Comparison of ENCODE assay signal across 14 mouse cellular contexts in genomic region chr11:101921361-101921952, GRCm38 (mm10). TPM values are rescaled to one million over a fixed set of nuclear protein-coding genes. Genes with fewer than 3 reads are reported as not detected.
DNase-seq lines count a peak whose midpoint lies in the region; ATAC-seq and TF ChIP-seq lines count a peak whose summit lies in the region.
"Had no signal": no experiment of that assay in that cellular context is flagged by ENCODE, and none has a peak within 500 bp of the region (broad histone marks: within the 10 kb centered on the region; RNA-seq: fewer than 3 reads in every experiment).

No protein-coding gene starts in this region.

- 0 out of 2 replicates have a peak, but pooled peaks cover 4% of the 10 kb centered on the region for H3K27me3 ChIP-seq in heart, embryonic 11.5 days (ENCODE audit: control insufficient read depth, insufficient read depth, low read length)
- no peaks in the 10 kb centered on the region for H3K27me3 ChIP-seq in heart, postnatal 0 days (ENCODE audit: control insufficient read depth, insufficient read depth, low read length)
- H3K27me3 ChIP-seq in neural tube, embryonic 15.5 days (replicated peaks), result peaks cover 16% of the 10 kb centered on the region
- 0 out of 2 replicates have a peak, but pooled peaks cover 5% of the 10 kb centered on the region for H3K27me3 ChIP-seq in intestine, embryonic 16.5 days (replicated peaks; ENCODE audit: control insufficient read depth, insufficient read depth, low read length)

- no peak overlapping the region for H3K4me2 ChIP-seq in heart, embryonic 11.5 days
- no peak overlapping the region for H3K4me2 ChIP-seq in heart, postnatal 0 days (ENCODE audit: low read depth, low read length)
- H3K4me2 ChIP-seq in neural tube, embryonic 15.5 days, result no peak overlapping the region
- no peak overlapping the region for H3K4me2 ChIP-seq in intestine, embryonic 16.5 days (ENCODE audit: low read depth, low read length)
- H3K4me2 ChIP-seq: midbrain, embryonic 12.5 days had no signal

- no peak overlapping the region for H3K9ac ChIP-seq in heart, embryonic 11.5 days (ENCODE audit: low read depth, low read length)
- H3K9ac ChIP-seq in heart, postnatal 0 days (replicated peaks; ENCODE audit: low read depth, low read length), result no peak overlapping the region
- H3K9ac ChIP-seq in neural tube, embryonic 15.5 days (replicated peaks), result no peak overlapping the region
- no peak overlapping the region for H3K9ac ChIP-seq in intestine, embryonic 16.5 days (ENCODE audit: low read depth, low read length)
- H3K9ac ChIP-seq: midbrain, embryonic 12.5 days had no signal

- no peak for TF ChIP-seq CTCF in heart, postnatal 0 days (IDR thresholded peaks at IDR 0.05; ENCODE audit: low read depth)

- no peak for TF ChIP-seq EP300 in heart, postnatal 0 days (IDR thresholded peaks at IDR 0.05; ENCODE audit: low read depth)

- no peak overlapping the region for H3K27ac ChIP-seq in heart, embryonic 11.5 days (ENCODE audit: low read depth, low read length)
- peak overlapping the region; percentile 43; the same call in 1 of the 2 replicates for H3K27ac ChIP-seq in heart, postnatal 0 days (ENCODE audit: low read depth)
- no peak overlapping the region for H3K27ac ChIP-seq in neural tube, embryonic 15.5 days (replicated peaks)
- H3K27ac ChIP-seq in intestine, embryonic 16.5 days (ENCODE audit: low read length), result no peak overlapping the region
- H3K27ac ChIP-seq: midbrain, embryonic 12.5 days had no signal

- H3K36me3 ChIP-seq in heart, embryonic 11.5 days (ENCODE audit: control insufficient read depth, insufficient read depth, low read length), result no peaks in the 10 kb centered on the region
- H3K36me3 ChIP-seq in heart, postnatal 0 days (replicated peaks; ENCODE audit: control insufficient read depth, insufficient read depth, low read length), result no peaks in the 10 kb centered on the region
- no peaks in the 10 kb centered on the region for H3K36me3 ChIP-seq in neural tube, embryonic 15.5 days
- H3K36me3 ChIP-seq in intestine, embryonic 16.5 days (ENCODE audit: control insufficient read depth, insufficient read depth, low read length), result no peaks in the 10 kb centered on the region
- H3K36me3 ChIP-seq: midbrain, embryonic 12.5 days had no signal

- peak; percentile 96 for DNase-seq in heart, adult 11 months
- peak; percentile 83 for DNase-seq in brain, adult 2 months (ENCODE audit: low read depth, low spot score)
- peak; percentile 32 to 38 for DNase-seq in cerebellum, postnatal 36 days
- peak; percentile 79 for DNase-seq in heart, postnatal 0 days (ENCODE audit: low spot score)
- DNase-seq in layer of hippocampus, adult 8-10 months (ENCODE audit: low spot score in 2 of 2), result no peak
- DNase-seq: kidney, postnatal 25 days; lung, adult 2 months; thymus, postnatal 25 days had no signal

- no peaks in the 10 kb centered on the region for H3K9me3 ChIP-seq in heart, embryonic 11.5 days (replicated peaks; ENCODE audit: control insufficient read depth, low read length)
- no peaks in the 10 kb centered on the region for H3K9me3 ChIP-seq in heart, postnatal 0 days (replicated peaks; ENCODE audit: control insufficient read depth, low read length)
- H3K9me3 ChIP-seq in neural tube, embryonic 15.5 days (replicated peaks), result no peaks in the 10 kb centered on the region
- no peaks in the 10 kb centered on the region for H3K9me3 ChIP-seq in intestine, embryonic 16.5 days (ENCODE audit: control insufficient read depth, low read length)
- H3K9me3 ChIP-seq: midbrain, embryonic 12.5 days had no signal

- ATAC-seq in heart, embryonic 11.5 days (replicated peaks; ENCODE audit: insufficient number of reproducible peaks, low FRiP score, low TSS enrichment), result no peak
- peak; percentile 75; the same call in 1 of the 2 replicates for ATAC-seq in heart, postnatal 0 days (ENCODE audit: insufficient read depth, low read depth)
- ATAC-seq in neural tube, embryonic 15.5 days (ENCODE audit: low FRiP score), result no peak
- ATAC-seq in intestine, embryonic 16.5 days, result no peak
- ATAC-seq: activated CD4-positive, CD25-positive, alpha-beta regulatory T cell, adult 4 months had no signal

- no peak overlapping the region for H3K4me3 ChIP-seq in heart, embryonic 11.5 days (ENCODE audit: low read depth, low read length)
- no peak overlapping the region for H3K4me3 ChIP-seq in heart, postnatal 0 days (ENCODE audit: low read depth, low read length)
- H3K4me3 ChIP-seq in neural tube, embryonic 15.5 days (replicated peaks), result no peak overlapping the region
- no peak overlapping the region for H3K4me3 ChIP-seq in intestine, embryonic 16.5 days (ENCODE audit: low read length)
- H3K4me3 ChIP-seq: midbrain, embryonic 12.5 days had no signal

- WGBS in heart, embryonic 11.5 days (ENCODE audit: insufficient replicate concordance), result 73% methylated on average over 12 of the region's 12 CpGs
- WGBS in heart, postnatal 0 days, result 46% methylated on average over 12 of the region's 12 CpGs
- 75% methylated on average over 12 of the region's 12 CpGs for WGBS in neural tube, embryonic 15.5 days
- WGBS in intestine, embryonic 16.5 days, result 77% methylated on average over 12 of the region's 12 CpGs

- no peaks in the 10 kb centered on the region for H3K4me1 ChIP-seq in heart, embryonic 11.5 days (ENCODE audit: control insufficient read depth, insufficient read depth, low read length)
- H3K4me1 ChIP-seq in heart, postnatal 0 days (ENCODE audit: control insufficient read depth, insufficient read depth), result peaks cover 13% of the 10 kb centered on the region; the same call in 1 of the 2 replicates
- no peaks in the 10 kb centered on the region for H3K4me1 ChIP-seq in neural tube, embryonic 15.5 days
- no peaks in the 10 kb centered on the region for H3K4me1 ChIP-seq in intestine, embryonic 16.5 days (ENCODE audit: control insufficient read depth, insufficient read depth, low read length)
- H3K4me1 ChIP-seq: midbrain, embryonic 12.5 days had no signal

RNA-seq across cellular contexts. Expression of gene Meox1, which starts 27.3 kb away (rescaled TPM):
- polyA plus RNA-seq in heart, embryonic 11.5 days (2014; fragmentation: Nextera tagmentation; extraction: Ambion mirVana), result 13.2 and 14.5 TPM in 2 replicates
- 12.5 and 15.0 TPM in 2 replicates for total RNA-seq in heart, postnatal 0 days (2014; rRNA removed; ENCODE audit: low replicate concordance)
- polyA plus RNA-seq in heart, postnatal 0 days (2015; fragmentation: Nextera tagmentation; extraction: Ambion mirVana), result 10.9 and 12.3 TPM in 2 replicates
- total RNA-seq in layer of hippocampus, adult 8-10 months (2022), result 1 to 10 TPM in 1 of 4 experiments, under 1 TPM in 3; 0.86 to 1.1 (median 0.87) TPM
- polyA plus RNA-seq in neural tube, embryonic 15.5 days (2015; fragmentation: Nextera tagmentation; extraction: Ambion mirVana), result 1.3 and 2.0 TPM in 2 replicates
- polyA plus RNA-seq in intestine, embryonic 16.5 days (2015; fragmentation: Nextera tagmentation; extraction: Ambion mirVana), result 5.0 and 5.1 TPM in 2 replicates
- polyA plus RNA-seq: activated CD4-positive, CD25-positive, alpha-beta regulatory T cell, adult 4 months had no signal

RNA-seq across cellular contexts. Expression of gene Sost, which starts 45.4 kb away (rescaled TPM):
- 0.10 and 0.43 TPM in 2 replicates for polyA plus RNA-seq in heart, embryonic 11.5 days (2014; fragmentation: Nextera tagmentation; extraction: Ambion mirVana)
- 6.5 and 21.2 TPM in 2 replicates for total RNA-seq in heart, postnatal 0 days (2014; rRNA removed; ENCODE audit: low replicate concordance)
- polyA plus RNA-seq in heart, postnatal 0 days (2015; fragmentation: Nextera tagmentation; extraction: Ambion mirVana), result 2.7 and 2.8 TPM in 2 replicates
- total RNA-seq in layer of hippocampus, adult 8-10 months (2022), result under 1 TPM in 1 of 4 experiments, not detected in 3; 0.22 TPM
- polyA plus RNA-seq in neural tube, embryonic 15.5 days (2015; fragmentation: Nextera tagmentation; extraction: Ambion mirVana), result 0.23 TPM in 1 of 2 replicates, not detected in the other
- 0.12 TPM in 1 of 2 replicates, not detected in the other for polyA plus RNA-seq in intestine, embryonic 16.5 days (2015; fragmentation: Nextera tagmentation; extraction: Ambion mirVana)
- total RNA-seq: left cerebral cortex, postnatal 10 days had no signal
- polyA plus RNA-seq: activated CD4-positive, CD25-positive, alpha-beta regulatory T cell, adult 4 months had no signal

Comparison
In these comparisons a context has a peak if more than half of its experiments do, and no peak if none do; other contexts are left out.
1. DNase-seq: peak in heart, adult 11 months (single experiment), brain, adult 2 months (single experiment), cerebellum, postnatal 36 days (2 of 2) and heart, postnatal 0 days (single experiment); none in layer of hippocampus, adult 8-10 months (0 of 2).